Mouse (Mus musculus): ENCODE results near the gene Slc22a13.
A peak's percentile ranks its signal among the peaks of the same experiment; 100 is the strongest.

Slc22a13 gene

DNA sequence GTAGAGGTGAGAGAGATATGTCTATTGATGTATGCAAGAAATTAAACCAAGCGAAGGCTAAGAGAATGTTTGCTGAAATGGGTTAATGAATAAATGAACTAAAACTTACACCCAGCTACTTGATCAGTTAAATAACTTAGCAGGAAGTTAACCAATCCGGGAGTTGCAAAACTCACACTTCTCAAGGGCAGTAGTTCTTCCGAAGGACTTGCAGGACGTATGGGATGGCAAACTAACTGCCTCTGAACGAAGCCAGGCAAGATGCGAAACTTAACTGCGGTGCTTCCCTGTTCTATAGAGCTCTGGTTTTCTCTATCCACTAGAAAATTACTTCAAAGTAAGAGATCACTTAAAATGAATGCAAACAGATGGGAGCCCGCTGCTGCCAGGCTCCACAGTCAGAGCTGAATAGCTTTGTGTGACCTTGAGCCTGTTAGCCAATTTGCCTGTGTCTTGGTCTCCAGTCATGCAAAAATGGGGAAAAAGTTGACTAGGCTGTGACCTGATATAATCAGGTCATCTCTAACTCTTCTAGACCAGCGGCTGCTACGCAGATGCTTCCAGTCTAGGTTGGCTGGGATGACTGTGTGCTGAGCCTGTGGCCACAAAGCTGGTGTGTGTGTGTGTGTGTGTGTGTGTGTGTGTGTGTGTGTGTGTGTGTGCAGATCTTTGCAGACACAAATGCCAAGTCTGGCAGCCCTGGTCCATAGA lies 9.6 kb downstream of the Slc22a13 start:
- DNase-seq (ENCODE audit: low spot score): no peak

DNA sequence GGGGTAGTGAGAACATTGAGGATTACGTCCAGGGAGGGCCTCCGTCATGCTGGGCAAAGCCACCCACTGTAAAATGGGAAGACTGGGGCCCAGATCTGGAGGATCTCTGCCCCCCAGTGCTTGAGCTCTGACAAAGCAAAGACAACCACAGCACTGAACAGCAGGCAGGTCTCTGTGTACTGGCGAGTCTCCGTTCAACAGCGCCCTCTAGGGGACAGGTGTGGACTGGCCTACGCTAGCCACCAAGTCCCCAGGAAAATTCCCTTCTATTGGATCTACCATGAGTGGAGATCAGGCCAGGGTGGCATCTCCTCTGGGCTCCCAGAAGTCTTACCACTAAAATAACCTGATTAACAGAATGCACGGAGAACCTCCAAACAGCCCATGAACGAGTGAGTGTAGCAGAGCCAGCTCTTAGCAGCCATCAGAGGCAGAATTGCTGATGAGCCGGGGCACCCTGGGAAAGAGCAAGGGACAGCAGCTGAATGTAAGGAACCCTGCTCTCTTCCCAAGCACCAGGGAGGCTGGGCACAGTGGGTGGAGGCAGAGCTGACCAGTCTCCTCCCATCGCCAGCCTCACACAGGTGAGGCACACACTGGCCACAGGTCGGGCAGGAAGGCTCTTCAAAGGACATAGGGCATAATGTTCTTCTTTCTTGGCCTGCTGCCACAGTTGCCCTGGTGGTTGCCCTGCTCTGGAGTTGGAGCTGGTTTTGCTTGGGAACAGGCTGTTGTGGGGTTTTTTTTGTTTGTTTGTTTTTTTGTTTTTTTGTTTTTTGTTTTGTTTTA lies 16.5 kb downstream of the Slc22a13 start:
- DNase-seq (ENCODE audit: low spot score): peak; percentile 63

DNA sequence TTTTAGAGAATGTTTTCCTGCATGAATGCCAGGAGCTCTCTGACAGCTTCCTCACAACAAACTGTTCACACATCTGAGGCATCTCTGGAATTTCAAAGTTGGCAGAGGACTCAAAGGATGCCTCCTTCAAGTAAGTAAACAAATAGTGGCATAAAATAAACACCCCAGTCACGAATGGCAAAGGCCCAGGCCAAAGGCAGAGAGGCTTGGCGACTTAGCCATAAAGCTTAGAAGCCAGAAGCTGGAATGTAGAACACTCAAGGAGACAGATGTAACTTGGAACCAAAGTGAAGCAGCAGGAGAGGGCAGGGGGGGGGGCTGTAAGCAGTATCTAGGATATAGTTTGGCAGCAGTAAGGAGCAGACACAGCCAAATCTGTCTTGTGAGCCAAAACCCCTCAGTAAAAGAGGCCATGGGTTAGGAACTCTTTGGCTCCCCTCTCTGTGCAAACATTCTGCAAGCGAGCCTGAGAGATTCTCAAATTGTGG lies 27.6 kb downstream of the Slc22a13 start:
- peak; percentile 26 for DNase-seq (ENCODE audit: low spot score)

DNA sequence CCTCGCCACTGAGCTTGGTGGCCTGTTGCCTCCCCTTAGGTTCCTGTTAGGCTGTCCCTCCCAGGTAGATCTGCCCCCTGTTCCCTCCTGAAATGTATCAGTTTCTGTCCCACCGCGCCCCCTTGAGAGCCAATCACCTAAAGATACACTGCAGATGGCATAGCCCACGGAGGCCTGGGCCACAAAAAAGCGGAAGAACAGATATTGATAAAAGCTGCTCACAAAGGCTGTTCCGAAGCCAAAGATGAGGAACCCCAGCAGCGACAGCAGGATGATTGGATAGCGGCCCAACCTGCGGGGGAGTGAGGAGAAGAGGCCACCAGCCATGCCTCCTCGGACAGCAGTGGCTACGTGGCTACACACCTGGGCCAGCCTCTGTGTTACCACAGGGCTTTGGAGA lies 29.6 kb downstream of the Slc22a13 start:
- no peak for DNase-seq (ENCODE audit: low spot score)

DNA sequence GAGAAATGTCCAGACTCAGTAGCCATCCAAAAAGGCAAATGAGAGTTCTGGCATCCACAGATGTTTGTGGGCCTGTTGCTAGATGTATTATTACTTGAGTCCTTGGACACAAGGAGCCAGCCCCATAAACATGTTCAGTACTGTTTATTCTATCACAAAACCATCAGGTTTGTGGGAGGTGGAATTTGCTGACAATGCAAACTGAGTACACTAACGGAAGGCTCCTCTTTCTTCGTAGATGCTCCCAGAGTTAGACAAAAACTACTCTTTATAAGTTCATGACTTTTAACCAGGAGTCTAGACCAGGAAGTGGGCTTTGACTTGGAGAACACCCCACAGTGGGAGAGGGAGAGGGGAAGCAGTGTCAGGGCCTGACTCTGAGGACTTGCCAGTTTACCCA lies 41.3 kb downstream of the Slc22a13 start:
- DNase-seq (ENCODE audit: low spot score): no peak

DNA sequence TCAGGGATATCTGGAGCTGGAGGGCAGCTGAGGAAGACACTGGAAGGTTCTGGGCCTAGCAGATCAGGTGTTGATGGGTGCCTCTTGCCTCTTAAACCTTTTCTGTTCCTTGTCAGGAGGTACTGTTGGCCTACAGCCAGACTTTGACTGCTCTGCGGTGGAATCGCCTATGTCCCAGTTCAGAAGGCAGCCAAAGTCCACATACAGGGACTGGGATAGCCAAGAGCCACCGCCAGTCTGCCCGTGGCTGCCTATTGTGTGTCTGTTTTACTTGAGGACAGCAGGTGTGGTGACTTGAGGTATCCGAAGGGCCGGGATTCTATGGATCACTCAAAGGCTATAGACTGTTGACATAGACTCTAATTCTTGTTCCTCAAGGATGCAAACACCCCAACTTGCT lies 43.4 kb downstream of the Slc22a13 start:
- no peak for DNase-seq (ENCODE audit: low spot score)

DNA sequence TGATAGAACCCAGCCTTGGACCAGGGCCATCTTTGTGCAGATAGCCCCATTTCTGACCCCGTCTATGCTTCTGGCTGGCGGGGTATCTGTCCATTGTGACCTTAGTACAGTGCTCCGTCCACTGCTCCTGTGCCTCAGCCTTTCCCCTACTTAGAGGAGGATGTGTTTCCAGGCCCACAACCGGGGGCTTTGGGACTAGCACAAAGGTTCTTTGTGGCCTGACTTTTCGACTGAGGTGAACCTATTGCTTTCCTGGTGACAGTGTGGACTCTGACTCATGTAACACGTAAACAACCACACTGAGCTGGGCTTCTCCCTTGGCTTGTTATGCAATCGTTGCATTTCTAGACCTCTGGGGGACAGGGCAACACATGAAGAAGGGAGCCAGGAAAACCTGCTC lies 44.2 kb downstream of the Slc22a13 start:
- DNase-seq (ENCODE audit: low spot score): peak; percentile 59

DNA sequence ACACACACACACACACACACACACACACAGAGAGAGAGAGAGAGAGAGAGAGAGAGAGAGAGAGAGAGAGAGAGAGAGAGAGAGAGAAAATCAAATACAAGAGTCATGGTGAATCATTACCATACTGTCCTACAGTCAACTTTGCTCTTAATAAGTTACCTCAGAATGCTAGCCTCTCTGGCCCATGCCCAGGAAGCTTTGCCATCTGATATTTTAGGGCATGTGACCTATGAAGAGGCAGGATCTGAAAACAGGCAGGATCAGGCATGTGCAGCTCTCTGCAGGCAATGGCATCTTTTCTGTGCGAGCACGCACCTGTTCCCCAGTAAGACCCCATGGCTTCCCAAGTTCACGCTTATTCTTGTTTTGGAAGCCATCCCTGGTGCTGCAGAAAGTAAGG lies 48.2 kb downstream of the Slc22a13 start:
- no peak for DNase-seq (ENCODE audit: low spot score)

DNA sequence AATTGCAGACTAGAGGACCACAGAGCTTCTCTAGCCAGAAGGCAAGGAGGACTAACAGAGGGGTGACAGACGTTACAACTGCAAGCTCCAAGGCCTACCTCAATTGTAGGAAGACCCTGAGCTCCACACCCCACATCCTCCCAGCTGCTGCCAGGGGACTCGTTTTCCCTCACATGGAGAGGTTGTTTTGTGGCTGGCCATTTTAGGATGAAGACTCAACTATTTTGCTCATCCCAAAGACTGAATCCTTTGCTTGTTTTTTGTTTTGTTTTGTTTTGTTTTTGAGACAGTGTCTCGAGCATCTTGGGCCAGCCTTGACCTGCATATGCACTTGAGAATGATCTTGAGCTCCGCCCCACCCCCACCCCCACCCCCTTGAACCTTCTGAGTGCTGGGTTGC lies 50.0 kb downstream of the Slc22a13 start, which contains the start of gene Gm47289:
Gene Gm47289, plus strand, starts transcription at position 301 of the 400 bp plus-strand sequence.
- DNase-seq (ENCODE audit: low spot score): no peak

DNA sequence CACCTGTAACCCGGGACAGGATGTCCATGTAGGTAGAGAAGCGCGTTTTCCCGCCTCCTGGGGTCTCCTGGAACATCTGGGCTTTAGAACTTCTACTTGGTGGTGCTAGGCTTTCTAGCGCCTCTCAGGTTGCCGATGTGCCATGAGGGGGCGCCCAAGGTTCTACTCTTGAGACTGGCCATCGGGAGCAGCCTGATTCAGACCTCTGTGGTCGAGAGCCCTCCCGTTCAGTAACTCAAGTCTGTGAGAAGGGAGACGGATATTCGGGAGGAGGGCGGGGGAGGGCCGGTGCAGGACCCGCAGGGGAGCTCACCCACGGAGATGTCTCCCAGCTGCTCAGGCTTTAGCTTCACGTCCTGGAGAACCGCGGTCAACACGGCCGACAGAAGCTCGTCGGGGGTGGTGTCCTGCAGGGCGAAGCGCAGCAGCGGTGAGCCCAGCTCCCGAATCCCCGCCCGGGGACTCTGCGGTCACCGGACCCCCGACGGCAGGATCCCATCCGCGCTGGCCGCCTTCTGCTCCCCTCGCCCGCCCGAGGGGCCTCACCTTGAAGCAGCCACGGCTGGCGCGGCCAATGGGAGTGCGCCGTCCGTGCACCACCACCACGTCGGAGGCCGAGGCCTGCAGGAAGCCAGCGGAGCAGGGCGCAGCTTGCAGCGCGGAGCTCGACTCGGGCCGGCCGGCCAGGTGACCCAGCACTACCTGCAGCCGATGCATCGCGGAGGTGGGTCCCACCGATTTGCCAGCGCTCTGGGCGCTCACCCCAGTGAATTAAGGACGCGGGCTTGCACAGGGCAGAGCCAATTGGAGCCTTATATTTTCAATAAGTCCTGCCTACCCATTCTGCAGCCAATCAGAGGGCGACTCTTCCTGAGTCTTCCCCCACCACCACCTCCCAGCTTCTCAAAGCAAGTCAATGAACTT lies 52.4 kb downstream of the Slc22a13 start, which contains the start of gene Acaa1b:
Gene Acaa1b, minus strand, starts transcription at position 816 of the 924 bp plus-strand sequence.
- peak; percentile 83 for DNase-seq (ENCODE audit: low spot score)

DNA sequence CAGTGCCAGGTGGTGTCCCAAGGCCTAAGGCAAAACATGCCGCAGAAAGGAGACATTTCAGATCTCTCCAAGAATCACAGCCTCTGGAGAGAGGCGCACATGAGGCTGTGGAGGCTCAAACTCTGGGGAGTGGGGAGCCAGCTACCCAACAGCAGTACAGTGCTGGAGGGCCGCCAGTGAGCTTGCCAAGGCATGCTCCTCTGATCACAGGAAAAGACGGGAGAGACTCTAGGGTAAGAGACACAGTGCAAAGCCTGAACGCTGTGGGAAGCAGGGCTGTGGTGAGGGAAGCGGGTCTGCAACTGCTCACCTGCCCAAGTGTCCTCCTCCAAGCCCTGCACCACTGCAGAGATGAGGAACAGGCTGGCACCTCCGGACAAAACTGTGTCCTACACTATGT lies 53.1 kb downstream of the Slc22a13 start:
- DNase-seq (ENCODE audit: low spot score): no peak

DNA sequence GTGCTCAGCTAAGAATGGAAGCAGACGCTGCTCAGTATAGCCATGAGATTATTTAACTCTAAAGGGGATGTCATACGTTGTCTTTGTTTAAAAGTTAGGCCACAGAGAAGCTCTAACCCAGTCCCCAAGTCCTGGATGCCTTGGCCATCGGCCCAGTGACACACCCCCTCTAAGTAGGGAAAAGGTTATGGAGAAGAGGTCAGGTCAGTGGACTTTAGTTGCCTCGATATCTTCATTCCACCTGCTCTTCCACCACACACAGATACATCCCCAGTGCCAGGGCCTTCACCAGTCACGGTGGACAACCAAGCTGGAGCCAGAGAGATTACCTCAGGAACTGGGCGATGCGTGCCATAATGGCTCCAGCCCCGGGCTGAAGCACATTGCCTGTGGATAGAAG lies 53.5 kb downstream of the Slc22a13 start:
- DNase-seq (ENCODE audit: low spot score): no peak

DNA sequence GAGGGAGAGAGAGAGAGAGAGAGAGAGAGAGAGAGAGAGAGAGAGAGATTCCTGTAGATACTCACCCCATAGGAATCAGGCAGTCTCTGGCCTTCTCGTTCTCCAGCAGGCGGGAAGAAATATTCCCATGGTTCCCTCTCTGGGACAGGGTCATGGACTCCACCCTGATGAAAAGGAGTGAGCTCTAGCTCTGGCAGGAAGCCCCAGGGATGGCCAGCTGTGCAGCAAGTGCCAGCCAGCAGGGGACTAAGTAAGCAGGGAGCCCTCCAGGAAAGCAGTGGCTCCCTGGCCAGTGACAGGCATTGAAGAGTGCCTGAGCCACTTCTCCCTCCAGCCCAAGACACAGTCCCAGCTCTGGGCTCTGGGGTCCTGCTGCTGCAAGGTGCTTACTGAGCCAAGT lies 57.1 kb downstream of the Slc22a13 start:
- DNase-seq (ENCODE audit: low spot score): no peak

DNA sequence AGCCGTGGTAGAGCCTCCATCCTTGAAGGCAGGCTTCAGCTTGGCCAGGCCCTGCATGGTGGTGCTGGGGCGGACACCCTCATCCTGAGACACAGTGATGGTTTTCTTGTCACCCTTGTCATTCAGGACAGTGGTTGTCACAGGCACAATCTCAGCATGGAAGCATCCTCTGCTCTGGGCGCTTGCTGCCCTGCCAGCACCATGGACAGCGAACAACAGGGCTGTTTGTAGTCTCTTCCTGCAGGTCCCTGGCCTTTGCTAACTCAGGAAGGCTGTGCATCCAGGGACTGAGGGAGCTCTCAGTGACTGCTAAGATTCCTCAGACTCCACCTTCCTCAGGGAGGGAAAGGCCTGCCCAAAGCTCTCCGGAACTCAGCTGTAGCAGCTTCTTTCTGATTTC lies 59.3 kb downstream of the Slc22a13 start:
- DNase-seq (ENCODE audit: low spot score): peak; percentile 70

DNA sequence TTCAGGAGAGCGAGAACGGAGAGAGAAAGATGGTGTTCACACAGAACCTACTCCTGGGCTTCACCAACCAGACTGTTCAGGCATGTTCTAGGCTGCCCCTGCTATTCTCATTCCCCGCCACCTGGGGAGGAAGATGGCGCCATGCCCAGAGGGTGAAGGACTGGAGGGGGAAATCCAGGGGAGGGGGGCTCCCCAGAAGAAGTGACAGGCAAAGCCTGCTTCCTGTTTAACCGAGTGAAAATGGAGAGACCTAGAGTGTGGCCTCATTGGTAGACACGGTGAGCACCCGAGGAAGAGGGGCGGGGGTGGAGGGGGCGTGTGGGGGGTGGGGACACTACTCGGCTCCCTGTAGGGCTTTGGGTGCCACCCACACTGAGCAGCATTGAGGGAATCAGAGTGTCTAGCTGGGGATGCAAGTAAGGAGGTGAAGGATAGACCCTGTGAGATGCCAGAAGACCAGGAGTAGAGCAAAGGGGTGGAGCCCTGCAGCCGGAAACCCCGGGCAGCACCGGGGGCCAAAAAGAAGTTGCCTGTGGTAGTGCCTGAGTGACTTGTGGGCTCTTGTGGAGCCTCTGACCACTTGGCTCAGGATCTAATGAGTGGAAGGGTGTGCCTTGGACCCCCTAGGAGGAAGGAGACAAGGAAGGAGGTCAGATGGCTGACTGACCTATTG lies 62.7 kb downstream of the Slc22a13 start:
- DNase-seq (ENCODE audit: low spot score): no peak

DNA sequence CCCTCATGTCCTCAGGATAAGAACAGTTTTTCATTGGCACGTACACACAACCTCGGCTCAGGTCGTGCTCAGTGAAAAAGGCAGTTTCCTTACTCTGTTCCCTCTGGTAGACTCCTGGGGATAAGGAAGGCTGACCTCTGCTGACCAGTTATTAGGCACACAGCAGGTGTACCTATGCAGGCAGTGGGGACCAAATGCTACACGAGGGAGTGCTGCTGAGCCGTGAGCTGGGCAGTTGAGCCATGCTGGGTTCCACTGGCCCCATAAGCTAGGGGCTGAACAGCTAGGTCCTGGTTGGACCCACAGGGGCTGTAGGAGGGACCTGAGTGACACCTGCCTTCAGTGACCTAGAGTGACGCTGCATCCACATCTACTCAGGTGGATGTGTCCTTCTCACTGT lies 63.3 kb downstream of the Slc22a13 start:
- DNase-seq (ENCODE audit: low spot score): no peak

DNA sequence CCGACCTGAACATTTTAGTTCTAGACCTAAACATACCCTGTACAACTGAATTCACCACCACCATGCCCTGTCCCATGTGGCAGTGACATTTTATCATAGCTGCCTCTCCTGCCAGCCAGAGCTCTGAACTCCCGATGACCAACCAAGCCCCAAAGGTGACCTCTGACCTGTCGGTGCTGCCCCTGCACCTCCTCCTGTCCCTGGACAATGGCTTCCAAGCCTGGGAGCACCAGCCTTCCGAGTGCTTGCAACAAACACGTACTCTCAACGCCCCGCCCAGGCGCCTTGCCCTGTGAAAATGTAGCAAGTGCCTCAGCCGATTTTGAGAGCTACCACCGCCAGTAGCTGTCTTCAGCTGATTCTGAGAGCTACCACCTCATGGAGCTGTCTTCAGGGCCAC lies 63.8 kb downstream of the Slc22a13 start:
- DNase-seq (ENCODE audit: low spot score): no peak

DNA sequence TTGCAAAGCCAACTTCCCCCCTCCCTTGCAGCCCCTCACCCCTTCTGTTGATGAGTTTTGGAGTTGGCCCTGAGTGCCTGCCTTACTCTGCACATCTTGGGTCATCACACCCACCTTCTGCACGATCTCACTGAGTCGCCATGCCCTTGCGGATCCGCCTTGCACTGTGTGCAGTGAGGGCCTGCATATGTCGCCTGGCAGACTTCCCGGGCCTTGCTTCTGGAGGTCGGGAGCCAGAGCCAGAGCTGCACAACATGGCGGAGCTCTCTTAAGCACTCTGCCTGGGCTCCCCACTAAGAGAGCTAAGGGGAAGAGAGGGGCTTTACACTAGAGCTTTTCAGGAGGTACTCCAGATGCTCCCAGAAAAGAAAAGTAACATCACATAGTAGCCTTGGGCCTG lies 64.2 kb downstream of the Slc22a13 start:
- DNase-seq (ENCODE audit: low spot score): no peak

DNA sequence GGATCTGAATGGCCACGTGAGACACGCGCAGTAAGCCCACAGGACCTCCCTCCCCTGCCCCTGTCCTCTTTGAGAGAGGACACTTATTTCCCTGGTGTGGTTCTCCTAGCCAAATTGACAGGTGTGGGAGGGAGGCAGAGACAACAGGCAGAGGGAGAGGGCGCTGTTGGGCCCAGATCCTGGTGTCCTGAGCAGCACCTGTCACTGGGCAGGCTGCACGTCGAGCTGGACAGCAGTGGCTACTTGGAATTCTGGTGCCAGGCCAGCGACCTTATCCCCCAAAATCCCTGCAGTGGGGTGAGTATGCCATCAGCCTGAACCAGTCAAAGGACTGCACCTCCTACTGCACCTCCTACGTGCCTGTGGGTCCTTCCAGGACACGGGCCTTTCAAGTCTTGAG lies 65.5 kb downstream of the Slc22a13 start:
- no peak for DNase-seq (ENCODE audit: low spot score)

Data from yolk sac, embryonic 10.5 days (tissue).